Mouse (Mus musculus) cerebellum, adult 8-10 months (tissue): ENCODE measurements at regions not wholly inside any gene's neighbourhood (a gene's known extent, or its start where the extent isn't known, plus 50 kb on each side); places are given as distances from the start of the nearest gene placed in this dataset.

Source experiments
- DNase-seq: peaks from one replicate; pipeline ENCODE4 v3.0.0; 2022

- DNase-seq = no peak
Measured at GRCm38 (mm10) chr7:58919863-58920262, 263.9 kb downstream of the Atp10a start.

GRCm38 (mm10) chr7:58920283-58920682, 264.3 kb downstream of the Atp10a start:
- DNase-seq = no peak

GRCm38 (mm10) chr7:58924975-58925374, 269.0 kb downstream of the Atp10a start:
- DNase-seq = no peak

GRCm38 (mm10) chr7:58925406-58925805, 269.4 kb downstream of the Atp10a start:
- DNase-seq = no peak

GRCm38 (mm10) chr7:58957448-58957847, 271.1 kb upstream of the Ube3a start:
- DNase-seq = no peak

- DNase-seq = peak; percentile 1
Measured at GRCm38 (mm10) chr7:59007196-59007595, 221.4 kb upstream of the Ube3a start.

- DNase-seq = no peak
Measured at GRCm38 (mm10) chr7:59013449-59014301, 214.9 kb upstream of the Ube3a start.

GRCm38 (mm10) chr7:59014302-59014677, 214.3 kb upstream of the Ube3a start:
- no peak for DNase-seq

- no peak for DNase-seq
Measured at GRCm38 (mm10) chr7:59027437-59027836, 201.1 kb upstream of the Ube3a start.
